13 mouse cellular contexts compared by ENCODE assay signal in genomic region chr2:92278663-92279062, GRCm38 (mm10).
DNase-seq lines count a peak whose midpoint lies in the region; ATAC-seq lines count a peak whose summit lies in the region.
"Had no signal": no experiment of that assay in that cellular context is flagged by ENCODE, and none has a peak within 500 bp of the region (broad histone marks: within the 10 kb centered on the region; RNA-seq: fewer than 3 reads in every experiment).

No protein-coding gene starts in this region.

- H3K36me3 ChIP-seq in midbrain, embryonic 11.5 days (ENCODE audit: control insufficient read depth, insufficient read depth, low read length), result no peaks in the 10 kb centered on the region
- no peaks in the 10 kb centered on the region for H3K36me3 ChIP-seq in midbrain, embryonic 10.5 days
- no peaks in the 10 kb centered on the region for H3K36me3 ChIP-seq in midbrain, embryonic 14.5 days (ENCODE audit: control insufficient read depth, insufficient read depth, low read length)
- H3K36me3 ChIP-seq: G1E; limb, embryonic 13.5 days had no signal

- no peak overlapping the region for H3K4me2 ChIP-seq in midbrain, embryonic 11.5 days
- H3K4me2 ChIP-seq in midbrain, embryonic 14.5 days (ENCODE audit: low read length), result no peak overlapping the region
- H3K4me2 ChIP-seq: heart, embryonic 13.5 days; limb, embryonic 13.5 days had no signal

- 88% methylated on average over 7 of the region's 7 CpGs for WGBS in midbrain, embryonic 11.5 days
- 90% methylated on average over 7 of the region's 7 CpGs for WGBS in midbrain, embryonic 10.5 days
- WGBS in midbrain, embryonic 14.5 days, result 68% methylated on average over 7 of the region's 7 CpGs

- H3K9ac ChIP-seq in midbrain, embryonic 11.5 days (ENCODE audit: low read length), result no peak overlapping the region
- no peak overlapping the region for H3K9ac ChIP-seq in midbrain, embryonic 14.5 days (replicated peaks; ENCODE audit: low read length)
- H3K9ac ChIP-seq: heart, embryonic 13.5 days; limb, embryonic 13.5 days had no signal

- no peak overlapping the region for H3K27ac ChIP-seq in midbrain, embryonic 11.5 days (ENCODE audit: low read depth, low read length)
- H3K27ac ChIP-seq in midbrain, embryonic 10.5 days (replicated peaks), result no peak overlapping the region
- H3K27ac ChIP-seq in midbrain, embryonic 14.5 days (replicated peaks; ENCODE audit: low read depth, low read length), result peak overlapping the region; percentile 55
- H3K27ac ChIP-seq: heart, embryonic 13.5 days; limb, embryonic 13.5 days had no signal

- ATAC-seq in midbrain, embryonic 11.5 days (ENCODE audit: low FRiP score), result no peak
- no peak for ATAC-seq in midbrain, embryonic 14.5 days (ENCODE audit: low FRiP score, low TSS enrichment)

- H3K27me3 ChIP-seq in midbrain, embryonic 11.5 days (ENCODE audit: control insufficient read depth, insufficient read depth, low read length), result no peaks in the 10 kb centered on the region
- H3K27me3 ChIP-seq in midbrain, embryonic 10.5 days (ENCODE audit: low read depth, poor library complexity, severe bottlenecking), result no peaks in the 10 kb centered on the region
- no peaks in the 10 kb centered on the region for H3K27me3 ChIP-seq in midbrain, embryonic 14.5 days (ENCODE audit: control insufficient read depth, insufficient read depth, low read length)
- H3K27me3 ChIP-seq: heart, embryonic 13.5 days; limb, embryonic 13.5 days had no signal

- no peak overlapping the region for H3K4me3 ChIP-seq in midbrain, embryonic 11.5 days (ENCODE audit: low read depth, low read length)
- no peak overlapping the region for H3K4me3 ChIP-seq in midbrain, embryonic 10.5 days
- no peak overlapping the region for H3K4me3 ChIP-seq in midbrain, embryonic 14.5 days (replicated peaks; ENCODE audit: low read depth, low read length)
- H3K4me3 ChIP-seq: heart, embryonic 13.5 days; limb, embryonic 13.5 days had no signal

- H3K9me3 ChIP-seq in midbrain, embryonic 11.5 days (ENCODE audit: control insufficient read depth, low read length), result no peaks in the 10 kb centered on the region
- no peaks in the 10 kb centered on the region for H3K9me3 ChIP-seq in midbrain, embryonic 10.5 days (replicated peaks)
- H3K9me3 ChIP-seq in midbrain, embryonic 14.5 days (ENCODE audit: control insufficient read depth, low read length), result no peaks in the 10 kb centered on the region
- H3K9me3 ChIP-seq: G1E; heart, embryonic 13.5 days; limb, embryonic 13.5 days had no signal

- DNase-seq in cerebellum, adult 18-20 months, result peak; percentile 21 to 28
- no peak for DNase-seq in cerebellum, adult 11 months
- peak; percentile 72 for DNase-seq in midbrain, embryonic 11.5 days (ENCODE audit: low spot score, missing footprints)
- no peak for DNase-seq in midbrain, embryonic 10.5 days (ENCODE audit: low spot score)
- DNase-seq in midbrain, embryonic 14.5 days, result peak; percentile 37
- DNase-seq in lung, adult 18-20 months, result no peak
- no peak for DNase-seq in adrenal gland, postnatal 14 days
- no peak for DNase-seq in urinary bladder, adult 18-20 months (ENCODE audit: low spot score in 2 of 2)
- DNase-seq: kidney, adult 2 months; lung, postnatal 36 days had no signal

- H3K4me1 ChIP-seq in midbrain, embryonic 11.5 days (ENCODE audit: control insufficient read depth, insufficient read depth, low read length), result no peaks in the 10 kb centered on the region
- no peaks in the 10 kb centered on the region for H3K4me1 ChIP-seq in midbrain, embryonic 10.5 days
- H3K4me1 ChIP-seq in midbrain, embryonic 14.5 days (ENCODE audit: control insufficient read depth, insufficient read depth, low read length), result no peaks in the 10 kb centered on the region

Comparison
In these comparisons a context has a peak if more than half of its experiments do, and no peak if none do; other contexts are left out.
1. DNase-seq: peak in cerebellum, adult 18-20 months (2 of 2), midbrain, embryonic 11.5 days (single experiment) and midbrain, embryonic 14.5 days (single experiment); none in cerebellum, adult 11 months (single experiment), midbrain, embryonic 10.5 days (single experiment), lung, adult 18-20 months (0 of 2), adrenal gland, postnatal 14 days (single experiment) and urinary bladder, adult 18-20 months (0 of 2).